Mouse (Mus musculus): ENCODE measurements around the gene Tmem145.

DNA sequence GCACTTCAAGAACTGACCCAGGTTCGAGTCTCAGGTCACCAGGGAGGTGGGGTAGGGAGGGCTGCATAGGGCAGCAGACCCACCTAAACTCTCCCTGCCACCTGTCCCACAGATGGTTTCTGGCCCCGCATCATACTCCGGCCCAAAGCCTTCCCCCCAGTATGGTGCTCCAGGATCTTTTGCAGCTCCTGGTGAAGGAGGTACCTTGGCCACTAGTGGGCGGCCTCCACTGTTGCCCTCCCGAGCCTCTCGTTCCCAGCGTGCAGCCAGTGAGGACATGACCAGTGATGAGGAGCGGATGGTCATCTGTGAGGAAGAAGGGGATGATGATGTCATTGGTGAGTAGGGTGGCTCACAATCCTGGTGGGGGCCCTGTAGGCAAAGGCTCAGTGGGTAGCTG lies 18.9 kb upstream of the Tmem145 start:
- TF ChIP-seq POLR2A (IDR thresholded peaks at IDR 0.05; ENCODE audit: borderline replicate concordance, control insufficient read depth, low read depth, low read length) (no peak), CTCF (IDR thresholded peaks at IDR 0.05; ENCODE audit: control insufficient read depth, insufficient read depth, low read length) (no peak)
